Mouse (Mus musculus): Measurements from ENCODE around the gene Alox5. TPM values are rescaled to one million over a fixed set of nuclear protein-coding genes. Genes with fewer than 3 reads are reported as not detected.

Gene Alox5
- polyA plus RNA-seq, 1 experiment from 2014 or later: 0.46 TPM

DNA sequence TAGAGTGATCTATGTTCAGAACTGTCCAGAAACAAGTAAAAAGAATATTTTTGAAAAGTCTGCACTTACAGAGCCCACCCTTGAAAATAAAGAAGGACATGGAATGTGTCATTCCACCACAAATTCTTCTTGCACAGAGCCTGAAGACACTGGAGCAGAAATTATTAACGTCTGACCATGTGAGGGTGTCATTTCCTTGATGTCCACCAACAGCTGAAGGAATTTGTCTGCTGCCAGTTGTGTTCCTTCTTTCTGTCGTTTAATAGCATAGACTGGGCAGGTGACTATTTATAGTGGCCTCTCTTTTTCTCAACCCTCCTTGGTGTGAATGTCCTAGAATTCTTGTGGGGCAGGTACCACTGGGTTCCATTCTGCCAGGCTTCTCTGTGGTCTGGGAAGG is 54.8 kb downstream of the Alox5 start:
- H3K9ac ChIP-seq (ENCODE audit: low read depth, low read length): no peak overlapping the region
- 48% methylated on average over 2 of the region's 2 CpGs for WGBS
- no peak for TF ChIP-seq CTCF (IDR thresholded peaks at IDR 0.05; ENCODE audit: low read depth)

DNA sequence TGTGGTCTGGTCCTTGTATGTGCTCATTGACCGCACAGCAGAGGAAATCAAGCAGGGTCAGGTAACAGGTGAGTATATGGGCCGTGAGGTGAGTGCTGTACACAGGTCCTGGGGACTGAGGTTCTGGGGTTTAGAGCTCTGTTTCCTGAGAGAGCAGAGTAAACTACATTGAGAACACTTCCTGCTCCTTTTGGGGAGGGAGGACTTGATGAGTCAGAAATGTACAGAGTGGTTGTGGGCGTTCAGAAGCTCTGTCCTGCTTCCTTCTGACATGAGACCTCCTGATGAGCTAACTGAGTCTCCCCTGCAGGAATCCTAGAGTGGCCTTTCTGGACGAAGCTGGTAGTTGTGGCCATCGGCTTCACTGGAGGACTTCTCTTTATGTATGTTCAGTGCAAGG is 55.3 kb downstream of the Alox5 start:
- Histone ChIP-seq H3K27ac (no peak overlapping the region), H3K36me3 (ENCODE audit: insufficient read depth, low read length) (peaks cover 3% of the 10 kb centered on the region; the same call in 1 of the 2 replicates)
- TF ChIP-seq CTCF (IDR thresholded peaks at IDR 0.05; ENCODE audit: low read depth): no peak

More for the DNA sequence above, 54.8 kb downstream of the Alox5 start:
- H3K27ac ChIP-seq: no peak overlapping the region
- no peaks in the 10 kb centered on the region for H3K4me1 ChIP-seq (replicated peaks; ENCODE audit: insufficient read depth, low read length)
- ATAC-seq (replicated peaks; ENCODE audit: low FRiP score, low read depth): no peak
- H3K36me3 ChIP-seq (ENCODE audit: insufficient read depth, low read length): peaks cover 3% of the 10 kb centered on the region; the same call in 1 of the 2 replicates
- no peak overlapping the region for H3K4me2 ChIP-seq (ENCODE audit: low read length)
- no peak for DNase-seq (ENCODE audit: low spot score)
- H3K27me3 ChIP-seq (ENCODE audit: insufficient read depth, low read length): no peaks in the 10 kb centered on the region
- no peak overlapping the region for H3K4me3 ChIP-seq (replicated peaks; ENCODE audit: low read depth, low read length)
- H3K9me3 ChIP-seq (replicated peaks; ENCODE audit: low read length): no peaks in the 10 kb centered on the region

DNA sequence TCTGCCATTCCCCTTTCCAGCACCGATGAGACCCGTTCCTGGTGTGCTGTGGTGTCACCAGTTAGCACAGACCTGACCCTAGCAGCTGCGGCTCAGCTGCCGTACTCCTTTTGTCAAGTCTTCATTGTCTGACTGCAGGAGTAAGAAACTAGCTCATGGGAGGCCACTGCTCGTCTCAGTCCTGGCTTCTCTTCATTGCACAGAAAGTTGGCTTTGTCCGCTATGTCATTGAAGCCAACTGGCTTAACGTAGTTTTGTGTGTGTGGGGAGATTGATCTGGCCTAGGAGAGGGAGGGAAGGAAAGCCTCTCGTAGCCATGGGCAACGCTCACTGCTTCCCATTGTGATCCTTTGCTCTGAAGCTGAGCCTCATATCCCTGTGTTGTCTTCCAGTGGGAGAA is 55.7 kb downstream of the Alox5 start:
- Histone ChIP-seq H3K27me3 (ENCODE audit: insufficient read depth, low read length) (no peaks in the 10 kb centered on the region), H3K4me2 (ENCODE audit: low read length) (no peak overlapping the region), H3K4me3 (replicated peaks; ENCODE audit: low read depth, low read length) (no peak overlapping the region), H3K9ac (ENCODE audit: low read depth, low read length) (no peak overlapping the region), H3K36me3 (ENCODE audit: insufficient read depth, low read length) (peaks cover 3% of the 10 kb centered on the region; the same call in 1 of the 2 replicates), H3K27ac (no peak overlapping the region), H3K9me3 (replicated peaks; ENCODE audit: low read length) (no peaks in the 10 kb centered on the region), H3K4me1 (replicated peaks; ENCODE audit: insufficient read depth, low read length) (no peaks in the 10 kb centered on the region)
- no peak for ATAC-seq (replicated peaks; ENCODE audit: low FRiP score, low read depth)
- DNase-seq (ENCODE audit: low spot score): no peak
- 93% methylated on average over 9 of the region's 9 CpGs for WGBS
- no peak for TF ChIP-seq CTCF (IDR thresholded peaks at IDR 0.05; ENCODE audit: low read depth)

More for the DNA sequence above, 55.3 kb downstream of the Alox5 start:
- Histone ChIP-seq H3K9ac (ENCODE audit: low read depth, low read length) (no peak overlapping the region), H3K4me2 (ENCODE audit: low read length) (no peak overlapping the region), H3K9me3 (replicated peaks; ENCODE audit: low read length) (no peaks in the 10 kb centered on the region), H3K4me3 (replicated peaks; ENCODE audit: low read depth, low read length) (no peak overlapping the region), H3K27me3 (ENCODE audit: insufficient read depth, low read length) (no peaks in the 10 kb centered on the region), H3K4me1 (replicated peaks; ENCODE audit: insufficient read depth, low read length) (no peaks in the 10 kb centered on the region)
- WGBS: 83% methylated on average over 5 of the region's 5 CpGs
- DNase-seq (ENCODE audit: low spot score) (no peak), ATAC-seq (replicated peaks; ENCODE audit: low FRiP score, low read depth) (no peak)

DNA sequence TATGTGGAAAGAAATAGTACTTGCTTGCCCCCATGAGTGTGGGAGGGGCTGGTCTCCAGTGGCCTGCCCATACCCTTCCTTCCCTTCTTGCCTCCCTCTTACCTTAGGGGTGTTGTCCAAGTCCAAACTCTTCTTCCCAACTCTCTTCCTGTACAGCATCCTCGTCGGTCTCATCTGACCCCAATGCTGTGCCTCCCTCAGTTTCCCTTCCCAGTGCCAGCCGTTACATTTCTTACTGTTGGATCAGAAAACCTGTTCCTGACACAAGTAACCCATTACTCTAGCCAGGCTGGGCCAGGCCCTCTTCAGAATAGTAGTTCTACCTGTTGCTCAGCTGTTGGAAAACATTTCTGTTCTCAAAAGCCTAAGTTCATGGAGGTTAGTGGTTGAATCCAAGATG is 58.6 kb downstream of the Alox5 start:
- Histone ChIP-seq H3K4me3 (replicated peaks; ENCODE audit: low read depth, low read length) (no peak overlapping the region), H3K36me3 (ENCODE audit: insufficient read depth, low read length) (peaks cover 3% of the 10 kb centered on the region; the same call in 1 of the 2 replicates), H3K9ac (ENCODE audit: low read depth, low read length) (no peak overlapping the region), H3K27ac (no peak overlapping the region), H3K9me3 (replicated peaks; ENCODE audit: low read length) (no peaks in the 10 kb centered on the region), H3K4me2 (ENCODE audit: low read length) (no peak overlapping the region), H3K4me1 (replicated peaks; ENCODE audit: insufficient read depth, low read length) (no peaks in the 10 kb centered on the region), H3K27me3 (ENCODE audit: insufficient read depth, low read length) (no peaks in the 10 kb centered on the region)
- TF ChIP-seq CTCF (IDR thresholded peaks at IDR 0.05; ENCODE audit: low read depth): no peak
- 89% methylated on average over 3 of the region's 3 CpGs for WGBS
- no peak for DNase-seq (ENCODE audit: low spot score)
- ATAC-seq (replicated peaks; ENCODE audit: low FRiP score, low read depth): no peak

DNA sequence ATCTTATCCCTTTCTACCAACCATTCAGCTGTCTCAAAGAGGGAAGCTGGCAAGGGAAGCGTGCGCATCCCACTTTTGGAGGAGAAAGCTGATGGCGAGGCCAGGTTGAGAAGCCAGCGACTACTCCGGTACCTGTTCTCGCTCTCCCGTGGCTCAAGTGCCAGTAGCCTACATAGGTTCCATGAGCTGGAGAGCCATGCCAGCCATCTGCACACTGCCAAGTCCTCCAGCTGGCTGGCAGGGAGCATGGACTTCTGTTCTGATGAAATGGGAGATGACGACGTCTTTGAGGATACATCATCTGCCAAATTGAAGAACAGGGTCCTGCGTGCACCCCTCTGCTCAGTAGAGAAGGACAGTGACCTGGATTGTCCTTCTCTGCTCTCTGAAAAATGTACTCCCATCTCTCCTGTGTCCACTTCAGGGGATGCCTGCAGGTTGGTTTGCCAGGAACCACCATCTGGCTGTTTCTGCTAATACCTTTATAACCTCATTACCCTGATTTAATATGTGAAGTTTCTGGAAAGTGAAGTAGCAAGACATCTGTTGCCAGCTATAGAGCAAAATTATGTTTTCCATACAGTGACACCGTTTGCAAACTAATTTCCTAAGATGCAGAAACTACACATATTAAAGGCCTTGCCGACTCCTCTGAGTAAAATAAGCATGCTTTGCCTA is 59.1 kb downstream of the Alox5 start:
- ATAC-seq (replicated peaks; ENCODE audit: low FRiP score, low read depth): no peak
- Histone ChIP-seq H3K27me3 (ENCODE audit: insufficient read depth, low read length) (no peaks in the 10 kb centered on the region), H3K36me3 (ENCODE audit: insufficient read depth, low read length) (0 out of 2 replicates have a peak, but pooled peaks cover 3% of the 10 kb centered on the region), H3K4me2 (ENCODE audit: low read length) (no peak overlapping the region), H3K4me3 (replicated peaks; ENCODE audit: low read depth, low read length) (no peak overlapping the region), H3K9me3 (replicated peaks; ENCODE audit: low read length) (no peaks in the 10 kb centered on the region), H3K27ac (no peak overlapping the region), H3K4me1 (replicated peaks; ENCODE audit: insufficient read depth, low read length) (no peaks in the 10 kb centered on the region), H3K9ac (ENCODE audit: low read depth, low read length) (no peak overlapping the region)
- DNase-seq (ENCODE audit: low spot score): no peak
- TF ChIP-seq CTCF (IDR thresholded peaks at IDR 0.05; ENCODE audit: low read depth): no peak
- WGBS: 94% methylated on average over 12 of the region's 12 CpGs

DNA sequence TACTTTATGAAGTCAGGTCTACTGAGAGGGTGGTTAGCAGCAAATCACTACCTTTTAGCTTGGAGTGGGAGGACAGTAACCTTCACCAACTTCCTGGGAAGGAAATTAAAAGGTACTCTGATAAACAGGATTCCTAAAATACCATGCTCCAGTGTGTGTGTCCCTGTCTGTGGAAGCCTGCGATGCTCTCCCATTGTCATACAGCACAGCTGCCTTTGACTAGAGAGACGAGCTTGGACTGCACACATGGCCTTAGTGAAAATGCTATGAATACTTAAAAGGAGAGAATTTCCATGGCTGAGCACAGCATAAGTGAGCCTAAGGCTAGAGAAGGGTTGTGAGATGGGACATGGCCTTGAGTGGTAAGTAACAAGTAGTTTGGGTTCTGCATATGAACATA is 62.8 kb downstream of the Alox5 start:
- 80% methylated on average over 2 of the region's 2 CpGs for WGBS
- H3K4me2 ChIP-seq (ENCODE audit: low read length): no peak overlapping the region
- no peak for TF ChIP-seq CTCF (IDR thresholded peaks at IDR 0.05; ENCODE audit: low read depth)
- H3K36me3 ChIP-seq (ENCODE audit: insufficient read depth, low read length): no peaks in the 10 kb centered on the region
- no peak for ATAC-seq (replicated peaks; ENCODE audit: low FRiP score, low read depth)
- H3K27me3 ChIP-seq (ENCODE audit: insufficient read depth, low read length): no peaks in the 10 kb centered on the region
- no peak overlapping the region for H3K9ac ChIP-seq (ENCODE audit: low read depth, low read length)
- H3K9me3 ChIP-seq (replicated peaks; ENCODE audit: low read length): no peaks in the 10 kb centered on the region
- H3K27ac ChIP-seq: no peak overlapping the region
- no peaks in the 10 kb centered on the region for H3K4me1 ChIP-seq (replicated peaks; ENCODE audit: insufficient read depth, low read length)
- DNase-seq (ENCODE audit: low spot score): no peak
- no peak overlapping the region for H3K4me3 ChIP-seq (replicated peaks; ENCODE audit: low read depth, low read length)

DNA sequence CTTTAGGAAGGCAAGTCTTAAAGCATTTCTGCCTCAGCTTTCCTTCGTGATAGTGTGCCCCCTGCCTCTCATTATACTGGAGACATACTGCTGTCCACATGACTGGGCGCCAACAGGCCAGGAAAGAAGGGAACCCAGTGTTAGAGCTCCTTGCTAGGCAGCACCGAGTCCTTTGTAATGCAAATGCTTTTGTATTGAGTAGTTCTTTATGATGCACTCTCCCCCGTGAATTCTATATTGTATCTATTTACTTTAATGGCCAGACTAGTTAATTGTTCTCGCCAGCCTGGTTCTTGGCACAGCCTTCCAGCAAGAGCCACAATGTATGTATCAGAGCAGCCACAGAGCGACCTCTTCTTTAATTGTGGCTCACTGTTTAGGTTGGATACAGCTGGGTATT is 63.4 kb downstream of the Alox5 start:
- no peak overlapping the region for H3K4me2 ChIP-seq (ENCODE audit: low read length)
- no peak overlapping the region for H3K9ac ChIP-seq (ENCODE audit: low read depth, low read length)
- DNase-seq (ENCODE audit: low spot score) (no peak), ATAC-seq (replicated peaks; ENCODE audit: low FRiP score, low read depth) (no peak)
- 47% methylated on average over 6 of the region's 6 CpGs for WGBS
- no peak overlapping the region for H3K27ac ChIP-seq
- H3K27me3 ChIP-seq (ENCODE audit: insufficient read depth, low read length): no peaks in the 10 kb centered on the region
- H3K36me3 ChIP-seq (ENCODE audit: insufficient read depth, low read length): no peaks in the 10 kb centered on the region
- no peaks in the 10 kb centered on the region for H3K9me3 ChIP-seq (replicated peaks; ENCODE audit: low read length)
- H3K4me1 ChIP-seq (replicated peaks; ENCODE audit: insufficient read depth, low read length): no peaks in the 10 kb centered on the region
- TF ChIP-seq CTCF (IDR thresholded peaks at IDR 0.05; ENCODE audit: low read depth): no peak
- no peak overlapping the region for H3K4me3 ChIP-seq (replicated peaks; ENCODE audit: low read depth, low read length)
